Mouse (Mus musculus): ENCODE results near the gene Trmt13. TPM values are rescaled to one million over a fixed set of nuclear protein-coding genes. Genes with fewer than 3 reads are reported as not detected.

Gene Trmt13
- polyA plus RNA-seq, 1 experiment from 2014 or later, result 36.6 TPM

DNA sequence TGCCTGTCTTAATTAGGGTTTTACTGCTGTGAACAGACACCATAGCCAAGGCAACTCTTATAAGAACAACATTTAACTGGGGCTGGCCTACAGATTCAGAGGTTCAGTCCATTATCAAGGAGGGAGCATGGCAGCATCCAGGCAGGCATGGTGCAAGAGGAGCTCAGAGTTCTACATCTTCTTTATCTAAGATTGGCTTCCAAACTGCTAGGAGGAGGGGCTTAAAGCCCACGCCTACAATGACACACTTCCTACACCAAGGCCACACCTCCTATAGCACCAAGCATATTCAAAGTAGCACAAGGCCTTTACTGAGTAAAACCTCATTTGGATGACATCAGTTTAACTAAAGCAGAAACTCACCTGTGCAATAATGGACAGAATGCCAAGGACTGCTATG is 25.6 kb upstream of the Trmt13 start:
- H3K9ac ChIP-seq (replicated peaks; ENCODE audit: low read depth, low read length), result no peak overlapping the region
- no peak overlapping the region for H3K4me2 ChIP-seq (replicated peaks; ENCODE audit: low read depth, low read length)
- H3K4me3 ChIP-seq (ENCODE audit: low read depth, low read length), result no peak overlapping the region
- no peak for ATAC-seq (ENCODE audit: insufficient number of reproducible peaks, insufficient read depth, low FRiP score, low read depth)
- no peaks in the 10 kb centered on the region for H3K9me3 ChIP-seq (ENCODE audit: control insufficient read depth, low read depth, low read length)
- H3K36me3 ChIP-seq (ENCODE audit: control insufficient read depth, insufficient read depth, low read length), result peaks cover 85% of the 10 kb centered on the region
- no peaks in the 10 kb centered on the region for H3K4me1 ChIP-seq (ENCODE audit: control insufficient read depth, insufficient read depth, low read length)
- no peak overlapping the region for H3K27ac ChIP-seq (ENCODE audit: low read length)
- WGBS, result 94% methylated on average over 1 of the region's 1 CpGs
- H3K27me3 ChIP-seq (ENCODE audit: control insufficient read depth, insufficient read depth, low read length), result no peaks in the 10 kb centered on the region

DNA sequence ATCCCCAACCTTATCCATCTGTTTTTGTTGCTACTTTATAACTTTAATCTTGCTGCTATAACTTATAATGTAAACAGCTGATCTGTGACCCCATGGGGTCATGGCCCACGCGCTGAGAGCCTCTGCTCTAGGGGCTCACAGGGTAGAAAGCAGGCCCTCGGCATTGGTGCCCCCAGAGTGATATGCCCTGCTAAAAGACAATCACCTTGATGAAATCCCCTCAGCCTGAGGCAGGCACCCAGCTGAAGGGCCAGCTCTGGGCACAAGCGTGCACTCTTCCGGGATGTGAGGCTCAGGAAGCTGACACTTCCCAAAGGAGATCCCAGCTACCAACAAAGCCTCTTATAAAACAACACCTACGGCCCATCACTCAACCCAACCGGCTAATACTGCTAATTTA is 24.2 kb upstream of the Trmt13 start:
- no peak for ATAC-seq (ENCODE audit: insufficient number of reproducible peaks, insufficient read depth, low FRiP score, low read depth)
- H3K27ac ChIP-seq (ENCODE audit: low read length), result no peak overlapping the region
- no peak overlapping the region for H3K4me2 ChIP-seq (replicated peaks; ENCODE audit: low read depth, low read length)
- 84% methylated on average over 7 of the region's 7 CpGs for WGBS
- H3K36me3 ChIP-seq (ENCODE audit: control insufficient read depth, insufficient read depth, low read length), result peaks cover 87% of the 10 kb centered on the region
- no peaks in the 10 kb centered on the region for H3K4me1 ChIP-seq (ENCODE audit: control insufficient read depth, insufficient read depth, low read length)
- H3K9me3 ChIP-seq (ENCODE audit: control insufficient read depth, low read depth, low read length), result no peaks in the 10 kb centered on the region
- no peak overlapping the region for H3K4me3 ChIP-seq (ENCODE audit: low read depth, low read length)
- H3K27me3 ChIP-seq (ENCODE audit: control insufficient read depth, insufficient read depth, low read length), result no peaks in the 10 kb centered on the region
- H3K9ac ChIP-seq (replicated peaks; ENCODE audit: low read depth, low read length), result no peak overlapping the region

DNA sequence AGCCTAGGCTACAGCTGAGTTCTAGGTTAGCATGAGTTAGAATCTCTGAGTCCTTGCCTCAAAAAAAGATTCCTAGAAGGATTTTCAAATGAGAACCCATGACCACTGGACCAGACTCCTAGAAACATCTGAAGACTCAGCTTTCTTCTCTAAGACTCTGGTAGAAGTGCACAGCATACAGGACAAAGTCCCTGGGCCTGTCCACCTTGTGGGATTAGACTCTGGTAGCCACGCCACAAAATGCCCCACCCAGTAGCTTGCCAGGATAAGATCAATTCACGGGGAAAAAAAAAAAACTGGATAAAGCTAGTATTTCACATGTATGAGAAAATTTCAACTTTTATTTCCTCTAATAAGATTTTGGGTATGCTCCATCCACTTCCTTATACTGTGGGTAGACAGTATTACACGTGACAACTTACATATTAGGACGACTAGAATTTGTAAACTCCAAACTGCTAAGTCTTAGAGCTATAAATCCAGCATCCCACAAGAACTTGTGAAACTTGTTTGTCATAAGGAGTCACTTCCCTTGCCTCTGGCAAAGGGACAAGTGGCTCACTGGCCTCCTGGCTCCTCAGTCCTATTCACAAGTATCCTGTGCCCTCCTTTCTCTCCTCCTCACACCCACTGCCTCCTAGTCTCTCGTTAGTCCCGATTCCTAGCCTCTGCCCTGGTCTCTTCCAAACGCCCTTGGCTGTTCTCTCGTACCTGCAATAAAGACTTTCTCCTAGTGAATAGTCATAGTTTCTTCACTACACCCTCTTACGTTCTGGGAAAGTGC is 23.5 kb upstream of the Trmt13 start:
- no peaks in the 10 kb centered on the region for H3K27me3 ChIP-seq (ENCODE audit: control insufficient read depth, insufficient read depth, low read length)
- no peak overlapping the region for H3K27ac ChIP-seq (ENCODE audit: low read length)
- no peaks in the 10 kb centered on the region for H3K9me3 ChIP-seq (ENCODE audit: control insufficient read depth, low read depth, low read length)
- H3K4me2 ChIP-seq (replicated peaks; ENCODE audit: low read depth, low read length), result no peak overlapping the region
- peaks cover 85% of the 10 kb centered on the region for H3K36me3 ChIP-seq (ENCODE audit: control insufficient read depth, insufficient read depth, low read length)
- ATAC-seq (ENCODE audit: insufficient number of reproducible peaks, insufficient read depth, low FRiP score, low read depth), result no peak
- H3K4me1 ChIP-seq (ENCODE audit: control insufficient read depth, insufficient read depth, low read length), result no peaks in the 10 kb centered on the region
- no peak overlapping the region for H3K9ac ChIP-seq (replicated peaks; ENCODE audit: low read depth, low read length)
- H3K4me3 ChIP-seq (ENCODE audit: low read depth, low read length), result no peak overlapping the region
- 83% methylated on average over 9 of the region's 9 CpGs for WGBS

DNA sequence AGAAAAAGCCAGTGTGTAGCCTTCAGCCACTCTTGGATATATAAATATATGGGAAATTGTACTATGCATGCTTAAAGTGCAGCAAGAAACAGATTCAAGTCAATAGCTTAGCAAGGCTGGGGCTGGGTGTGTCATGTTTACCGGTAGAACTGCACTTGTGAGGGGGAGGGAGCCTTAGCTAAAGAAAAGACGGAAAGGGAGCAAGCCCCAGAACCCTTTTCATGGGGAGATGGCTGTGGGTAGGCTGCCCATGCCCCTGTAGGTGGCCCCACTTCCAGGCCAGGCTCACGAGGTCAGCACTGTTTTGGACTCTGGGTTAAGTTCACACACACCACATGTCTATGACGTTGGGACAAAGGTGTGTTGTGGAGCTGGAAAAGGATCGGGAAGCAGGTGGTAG is 21.4 kb upstream of the Trmt13 start:
- Histone ChIP-seq H3K4me1 (ENCODE audit: control insufficient read depth, insufficient read depth, low read length) (no peaks in the 10 kb centered on the region), H3K27me3 (ENCODE audit: control insufficient read depth, insufficient read depth, low read length) (no peaks in the 10 kb centered on the region), H3K4me2 (replicated peaks; ENCODE audit: low read depth, low read length) (no peak overlapping the region), H3K9me3 (ENCODE audit: control insufficient read depth, low read depth, low read length) (no peaks in the 10 kb centered on the region), H3K27ac (ENCODE audit: low read length) (peak overlapping the region; percentile 27; the same call in 1 of the 2 replicates), H3K4me3 (ENCODE audit: low read depth, low read length) (no peak overlapping the region), H3K9ac (replicated peaks; ENCODE audit: low read depth, low read length) (no peak overlapping the region), H3K36me3 (ENCODE audit: control insufficient read depth, insufficient read depth, low read length) (peaks cover 76% of the 10 kb centered on the region)
- ATAC-seq (ENCODE audit: insufficient number of reproducible peaks, insufficient read depth, low FRiP score, low read depth), result no peak
- 51% methylated on average over 5 of the region's 5 CpGs for WGBS

DNA sequence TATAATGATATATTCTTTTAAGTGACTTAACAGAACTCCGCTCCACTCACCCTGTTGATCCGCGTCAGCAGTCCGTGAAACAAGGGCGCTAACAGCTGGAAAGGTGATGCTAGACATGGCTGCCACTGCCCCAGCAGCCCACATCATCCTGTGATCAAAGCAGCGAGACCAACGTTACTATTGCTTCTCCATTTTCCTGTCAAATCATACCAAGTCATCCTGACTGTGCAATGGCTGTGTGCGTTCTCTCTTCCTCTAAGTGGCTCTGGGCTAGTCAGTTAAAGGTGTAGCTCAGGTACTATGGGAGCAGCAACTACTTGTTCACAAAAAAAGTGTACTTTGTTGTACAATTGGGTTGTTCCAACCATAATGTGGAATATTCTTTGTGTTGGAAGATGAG is 20.5 kb upstream of the Trmt13 start:
- Histone ChIP-seq H3K4me3 (ENCODE audit: low read depth, low read length) (no peak overlapping the region), H3K9me3 (ENCODE audit: control insufficient read depth, low read depth, low read length) (no peaks in the 10 kb centered on the region), H3K9ac (replicated peaks; ENCODE audit: low read depth, low read length) (no peak overlapping the region), H3K4me2 (replicated peaks; ENCODE audit: low read depth, low read length) (no peak overlapping the region), H3K27me3 (ENCODE audit: control insufficient read depth, insufficient read depth, low read length) (no peaks in the 10 kb centered on the region), H3K4me1 (ENCODE audit: control insufficient read depth, insufficient read depth, low read length) (no peaks in the 10 kb centered on the region), H3K27ac (ENCODE audit: low read length) (no peak overlapping the region), H3K36me3 (ENCODE audit: control insufficient read depth, insufficient read depth, low read length) (peaks cover 75% of the 10 kb centered on the region)
- WGBS, result 92% methylated on average over 8 of the region's 8 CpGs
- no peak for ATAC-seq (ENCODE audit: insufficient number of reproducible peaks, insufficient read depth, low FRiP score, low read depth)

DNA sequence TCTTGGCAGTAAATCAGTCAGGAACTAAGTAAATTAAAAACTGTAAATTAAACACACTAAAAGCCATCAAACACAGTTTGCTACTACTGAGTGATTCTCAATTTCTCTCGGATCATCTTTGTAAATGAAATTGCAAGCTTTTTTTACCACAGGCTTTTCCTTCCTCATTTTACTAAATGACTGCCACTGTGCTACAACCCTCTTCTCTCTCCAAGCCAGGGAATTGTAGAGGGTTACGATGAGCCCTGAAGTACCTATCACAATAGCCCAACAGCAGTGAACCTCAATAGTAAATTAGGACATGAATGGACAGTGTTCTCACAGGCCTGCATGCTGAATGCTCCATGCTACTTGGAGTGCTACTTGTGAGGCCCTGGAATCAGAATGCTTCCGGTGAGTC is 19.7 kb upstream of the Trmt13 start:
- no peak for ATAC-seq (ENCODE audit: insufficient number of reproducible peaks, insufficient read depth, low FRiP score, low read depth)
- peaks cover 67% of the 10 kb centered on the region for H3K36me3 ChIP-seq (ENCODE audit: control insufficient read depth, insufficient read depth, low read length)
- WGBS, result 96% methylated on average over 3 of the region's 3 CpGs
- H3K27ac ChIP-seq (ENCODE audit: low read length), result no peak overlapping the region
- no peaks in the 10 kb centered on the region for H3K27me3 ChIP-seq (ENCODE audit: control insufficient read depth, insufficient read depth, low read length)
- no peak overlapping the region for H3K9ac ChIP-seq (replicated peaks; ENCODE audit: low read depth, low read length)
- H3K4me3 ChIP-seq (ENCODE audit: low read depth, low read length), result no peak overlapping the region
- no peaks in the 10 kb centered on the region for H3K4me1 ChIP-seq (ENCODE audit: control insufficient read depth, insufficient read depth, low read length)
- H3K4me2 ChIP-seq (replicated peaks; ENCODE audit: low read depth, low read length), result no peak overlapping the region
- no peaks in the 10 kb centered on the region for H3K9me3 ChIP-seq (ENCODE audit: control insufficient read depth, low read depth, low read length)

DNA sequence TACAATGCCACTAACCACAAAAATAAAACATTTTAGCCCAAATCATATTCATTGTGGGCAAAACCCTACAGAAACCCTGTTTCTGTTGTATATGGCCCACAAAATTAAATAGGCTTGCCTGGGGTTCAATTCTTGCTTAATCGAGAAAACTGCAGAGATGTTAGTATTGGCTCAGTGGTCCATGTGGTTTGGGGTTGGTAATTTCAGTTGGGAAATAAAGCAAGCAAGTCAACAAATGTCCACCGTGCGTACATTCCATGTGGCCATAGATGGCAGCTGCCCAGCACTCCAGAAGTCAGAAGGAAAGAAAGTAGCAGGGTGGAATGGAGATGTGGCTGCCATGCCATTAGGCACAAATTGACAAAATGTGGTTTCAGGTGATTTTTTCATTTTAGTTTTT is 18.6 kb upstream of the Trmt13 start:
- H3K9me3 ChIP-seq (ENCODE audit: control insufficient read depth, low read depth, low read length), result no peaks in the 10 kb centered on the region
- no peak overlapping the region for H3K4me3 ChIP-seq (ENCODE audit: low read depth, low read length)
- H3K9ac ChIP-seq (replicated peaks; ENCODE audit: low read depth, low read length), result no peak overlapping the region
- no peaks in the 10 kb centered on the region for H3K4me1 ChIP-seq (ENCODE audit: control insufficient read depth, insufficient read depth, low read length)
- H3K27ac ChIP-seq (ENCODE audit: low read length), result no peak overlapping the region
- H3K4me2 ChIP-seq (replicated peaks; ENCODE audit: low read depth, low read length), result no peak overlapping the region
- ATAC-seq (ENCODE audit: insufficient number of reproducible peaks, insufficient read depth, low FRiP score, low read depth), result no peak
- WGBS, result 90% methylated on average over 3 of the region's 3 CpGs
- peaks cover 59% of the 10 kb centered on the region for H3K36me3 ChIP-seq (ENCODE audit: control insufficient read depth, insufficient read depth, low read length)
- no peaks in the 10 kb centered on the region for H3K27me3 ChIP-seq (ENCODE audit: control insufficient read depth, insufficient read depth, low read length)

DNA sequence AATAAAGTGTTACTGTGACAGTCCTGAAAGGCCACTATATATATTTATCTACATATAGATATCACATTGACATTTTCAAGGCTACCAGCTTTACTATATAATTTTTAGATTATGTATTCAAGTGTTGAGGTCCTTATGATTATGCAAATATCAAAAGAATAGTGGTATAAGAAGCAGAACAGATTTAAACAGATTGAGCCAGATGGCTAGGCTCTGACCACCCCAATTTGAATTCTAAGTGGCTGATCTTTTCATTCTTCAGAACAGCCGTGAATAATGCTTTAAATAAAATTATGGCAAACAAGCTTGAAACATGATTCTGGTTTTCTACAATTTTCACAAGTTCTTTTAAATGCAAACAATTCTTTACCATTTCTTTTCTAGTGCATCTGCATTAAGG is 17.1 kb upstream of the Trmt13 start:
- no peak overlapping the region for H3K27ac ChIP-seq (ENCODE audit: low read length)
- H3K9ac ChIP-seq (replicated peaks; ENCODE audit: low read depth, low read length), result no peak overlapping the region
- no peak overlapping the region for H3K4me2 ChIP-seq (replicated peaks; ENCODE audit: low read depth, low read length)
- H3K9me3 ChIP-seq (ENCODE audit: control insufficient read depth, low read depth, low read length), result no peaks in the 10 kb centered on the region
- ATAC-seq (ENCODE audit: insufficient number of reproducible peaks, insufficient read depth, low FRiP score, low read depth), result no peak
- peaks cover 48% of the 10 kb centered on the region for H3K36me3 ChIP-seq (ENCODE audit: control insufficient read depth, insufficient read depth, low read length)
- H3K27me3 ChIP-seq (ENCODE audit: control insufficient read depth, insufficient read depth, low read length), result no peaks in the 10 kb centered on the region
- H3K4me3 ChIP-seq (ENCODE audit: low read depth, low read length), result no peak overlapping the region
- H3K4me1 ChIP-seq (ENCODE audit: control insufficient read depth, insufficient read depth, low read length), result no peaks in the 10 kb centered on the region
- 81% methylated on average over 1 of the region's 1 CpGs for WGBS

DNA sequence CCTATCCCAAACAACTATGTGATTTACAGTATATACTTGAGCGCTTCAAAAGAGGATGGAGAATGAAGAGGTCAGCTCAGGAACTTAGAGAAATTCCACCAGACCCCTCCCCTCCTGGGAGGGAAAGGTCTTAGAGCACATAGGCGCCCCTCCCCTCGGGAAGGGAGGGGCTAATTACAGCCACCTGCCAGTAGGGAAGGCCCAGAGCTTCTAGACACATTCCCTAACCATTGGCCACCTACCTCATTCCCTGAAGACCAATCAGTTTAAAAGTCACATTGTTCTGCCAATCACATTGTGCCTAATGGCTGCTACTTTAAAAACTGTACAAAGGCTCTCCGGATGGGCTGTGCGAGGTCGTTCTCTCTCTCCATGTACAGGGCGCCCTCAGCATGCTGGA is 8.3 kb upstream of the Trmt13 start:
- Histone ChIP-seq H3K4me2 (replicated peaks; ENCODE audit: low read depth, low read length) (no peak overlapping the region), H3K27me3 (ENCODE audit: control insufficient read depth, insufficient read depth, low read length) (no peaks in the 10 kb centered on the region), H3K9ac (replicated peaks; ENCODE audit: low read depth, low read length) (no peak overlapping the region), H3K36me3 (ENCODE audit: control insufficient read depth, insufficient read depth, low read length) (peaks cover 16% of the 10 kb centered on the region), H3K4me3 (ENCODE audit: low read depth, low read length) (no peak overlapping the region), H3K9me3 (ENCODE audit: control insufficient read depth, low read depth, low read length) (no peaks in the 10 kb centered on the region), H3K4me1 (ENCODE audit: control insufficient read depth, insufficient read depth, low read length) (no peaks in the 10 kb centered on the region), H3K27ac (ENCODE audit: low read length) (no peak overlapping the region)
- WGBS, result 90% methylated on average over 7 of the region's 7 CpGs
- no peak for ATAC-seq (ENCODE audit: insufficient number of reproducible peaks, insufficient read depth, low FRiP score, low read depth)

Data from stomach, embryonic 14.5 days (tissue).